Mouse (Mus musculus) MEL (cell line): ENCODE measurements around the gene Traf5. TPM values are rescaled to one million over a fixed set of nuclear protein-coding genes. Genes with fewer than 3 reads are reported as not detected.

Experiments
- DNase-seq: peaks from one replicate; pipeline ENCODE4 v3.0.0; 2011; ENCODE audit warnings: low read depth, low spot score
- H3K27ac ChIP-seq: 2 replicates; pipeline ENCODE4 v1.5.1; 2012; ENCODE audit warnings: low read depth, mild to moderate bottlenecking, control low read depth, low read length, moderate library complexity; ENCODE audit not compliant: control insufficient read depth
- H3K27me3 ChIP-seq, 2 experiments: fragments of 150-350 bp in 1 of 2; sonication (generic) in 1 of 2; 2 replicates each; pipeline ENCODE4 v1.6.1; 2012; ENCODE audit warnings: low read length in 2 of 2, mild to moderate bottlenecking in 2 of 2, improper control_type of control experiment in 1 of 2, moderate library complexity in 1 of 2; ENCODE audit not compliant: insufficient read depth in 2 of 2, control insufficient read depth in 1 of 2
- H3K36me3 ChIP-seq, 2 experiments: 2 replicates each; pipeline ENCODE4 v1.6.1; 2012 to 2014; ENCODE audit warnings: low read length in 2 of 2, improper control_type of control experiment in 1 of 2, inconsistent platforms in 1 of 2, mild to moderate bottlenecking in 1 of 2; ENCODE audit not compliant: insufficient read depth in 2 of 2, control insufficient read depth in 1 of 2
- H3K4me1 ChIP-seq, 2 experiments: fragments of 150-350 bp in 1 of 2; sonication (generic) in 1 of 2; 2 replicates each; pipeline ENCODE4 v1.6.1; 2012; ENCODE audit warnings: low read length in 2 of 2, improper control_type of control experiment in 1 of 2, mild to moderate bottlenecking in 1 of 2; ENCODE audit not compliant: insufficient read depth in 2 of 2, control insufficient read depth in 1 of 2
- H3K4me3 ChIP-seq, 2 experiments: fragments of 150-350 bp in 1 of 2; sonication (generic) in 1 of 2; 2 replicates each; pipeline ENCODE4 v1.5.1; 2012; ENCODE audit warnings: low read depth in 2 of 2, low read length in 2 of 2, mild to moderate bottlenecking in 2 of 2, moderate library complexity in 2 of 2, control low read depth in 1 of 2, improper control_type of control experiment in 1 of 2; ENCODE audit not compliant: control insufficient read depth in 1 of 2, insufficient read depth in 1 of 2
- H3K79me2 ChIP-seq: 2 replicates; pipeline ENCODE4 v1.6.1; 2012; ENCODE audit warnings: mild to moderate bottlenecking, low read length, moderate library complexity; ENCODE audit not compliant: control insufficient read depth, poor library complexity, insufficient read depth
- H3K9ac ChIP-seq: 2 replicates; pipeline ENCODE4 v1.6.1; 2012; ENCODE audit warnings: low read depth, mild to moderate bottlenecking, control low read depth, low read length, moderate library complexity; ENCODE audit not compliant: control insufficient read depth, poor library complexity, severe bottlenecking
- H3K9me3 ChIP-seq: fragments of 150-350 bp; sonication (generic); replicated peaks from 2 replicates; pipeline ENCODE4 v1.6.1; 2012; ENCODE audit warnings: mild to moderate bottlenecking, low read length, improper control_type of control experiment, moderate library complexity; ENCODE audit not compliant: insufficient read depth
- BHLHE40 ChIP-seq: IDR thresholded peaks from 2 replicates; pipeline ENCODE4 v1.6.1; 2012; ENCODE audit warnings: low read depth, mild to moderate bottlenecking, inconsistent platforms, low read length, improper control_type of control experiment, borderline replicate concordance
- CHD1 ChIP-seq: IDR thresholded peaks from 2 replicates; pipeline ENCODE4 v1.6.1; 2012; ENCODE audit warnings: low read depth, mild to moderate bottlenecking, inconsistent platforms, low read length, improper control_type of control experiment
- CHD2 ChIP-seq: IDR thresholded peaks from 2 replicates; pipeline ENCODE4 v1.6.1; 2011; ENCODE audit warnings: low read length, improper control_type of control experiment
- CTCF ChIP-seq, 3 experiments: IDR thresholded peaks in 2 of 3; conservative IDR thresholded peaks in 1 of 3; 2 replicates each; pipeline ENCODE4 v1.5.1; 2011 to 2012; ENCODE audit warnings: low read length in 3 of 3, low read depth in 2 of 3, mild to moderate bottlenecking in 2 of 3, improper control_type of control experiment in 1 of 3, inconsistent platforms in 1 of 3, mixed read lengths in 1 of 3, moderate library complexity in 1 of 3; ENCODE audit not compliant: control insufficient read depth in 1 of 3, insufficient read depth in 1 of 3, poor library complexity in 1 of 3, severe bottlenecking in 1 of 3
- ELF1 ChIP-seq: IDR thresholded peaks from 2 replicates; pipeline ENCODE4 v1.6.1; 2014; ENCODE audit warnings: low read depth, mild to moderate bottlenecking, inconsistent platforms, low read length, improper control_type of control experiment, moderate library complexity
- EP300 ChIP-seq, 2 experiments: IDR thresholded peaks; 2 replicates each; pipeline ENCODE4 v1.6.1; 2011; ENCODE audit warnings: improper control_type of control experiment in 2 of 2, low read length in 2 of 2, low read depth in 1 of 2, mild to moderate bottlenecking in 1 of 2
- ETS1 ChIP-seq: IDR thresholded peaks from 2 replicates; pipeline ENCODE4 v1.6.1; 2012; ENCODE audit warnings: low read depth, mild to moderate bottlenecking, inconsistent platforms, low read length, improper control_type of control experiment, moderate library complexity
- GATA1 ChIP-seq: IDR thresholded peaks from 2 replicates; pipeline ENCODE4 v1.6.1; 2011; ENCODE audit warnings: low read depth, low read length, improper control_type of control experiment
- HCFC1 ChIP-seq: IDR thresholded peaks from 2 replicates; pipeline ENCODE4 v1.6.1; 2012; ENCODE audit warnings: low read depth, mild to moderate bottlenecking, inconsistent platforms, low read length, improper control_type of control experiment, moderate library complexity
- JUND ChIP-seq: IDR thresholded peaks from 2 replicates; pipeline ENCODE4 v1.6.1; 2011; ENCODE audit warnings: low read depth, mild to moderate bottlenecking, improper control_type of control experiment, low read length
- KAT2A ChIP-seq: conservative IDR thresholded peaks from 2 replicates; pipeline ENCODE4 v1.6.1; 2012; ENCODE audit warnings: low read depth, low read length, improper control_type of control experiment, inconsistent platforms
- MAFK ChIP-seq: IDR thresholded peaks from 2 replicates; pipeline ENCODE4 v1.6.1; 2011; ENCODE audit warnings: low read depth, mild to moderate bottlenecking, low read length, improper control_type of control experiment, borderline replicate concordance
- MAX ChIP-seq: IDR thresholded peaks from 2 replicates; pipeline ENCODE4 v1.6.1; 2011; ENCODE audit warnings: low read length, improper control_type of control experiment
- MEF2A ChIP-seq: IDR thresholded peaks from 2 replicates; pipeline ENCODE4 v1.6.1; 2014; ENCODE audit warnings: low read depth, mild to moderate bottlenecking, inconsistent platforms, low read length, improper control_type of control experiment; ENCODE audit not compliant: poor library complexity, insufficient replicate concordance, severe bottlenecking; ENCODE audit errors: extremely low read depth
- MYB ChIP-seq: IDR thresholded peaks from 2 replicates; pipeline ENCODE4 v1.6.1; 2011; ENCODE audit warnings: mild to moderate bottlenecking, low read depth, low read length, improper control_type of control experiment
- MYC ChIP-seq: IDR thresholded peaks from 2 replicates; pipeline ENCODE4 v1.6.1; 2011; ENCODE audit warnings: low read depth, mild to moderate bottlenecking, low read length, improper control_type of control experiment, moderate library complexity
- POLR2A ChIP-seq, 2 experiments: IDR thresholded peaks; 2 replicates each; pipeline ENCODE4 v1.6.1; 2011 to 2012; ENCODE audit warnings: low read length in 2 of 2, mild to moderate bottlenecking in 2 of 2, control low read depth in 1 of 2, improper control_type of control experiment in 1 of 2, low read depth in 1 of 2, moderate library complexity in 1 of 2; ENCODE audit not compliant: control insufficient read depth in 1 of 2, insufficient read depth in 1 of 2, poor library complexity in 1 of 2
- POLR2AphosphoS2 ChIP-seq: IDR thresholded peaks from 2 replicates; pipeline ENCODE4 v1.6.1; 2011; ENCODE audit warnings: low read length, improper control_type of control experiment
- POLR2AphosphoS5 ChIP-seq: IDR thresholded peaks from 2 replicates; pipeline ENCODE4 v1.6.1; 2012; ENCODE audit warnings: low read depth, borderline replicate concordance, mild to moderate bottlenecking, inconsistent platforms, low read length, moderate library complexity, mixed read lengths
- RAD21 ChIP-seq: IDR thresholded peaks from 2 replicates; pipeline ENCODE4 v1.6.1; 2011; ENCODE audit warnings: mild to moderate bottlenecking, low read depth, low read length, improper control_type of control experiment
- RCOR1 ChIP-seq: IDR thresholded peaks from 2 replicates; pipeline ENCODE4 v1.6.1; 2012; ENCODE audit warnings: low read depth, mild to moderate bottlenecking, inconsistent platforms, low read length, improper control_type of control experiment
- SIN3A ChIP-seq: IDR thresholded peaks from 2 replicates; pipeline ENCODE4 v1.6.1; 2012; ENCODE audit warnings: low read length, improper control_type of control experiment, inconsistent platforms
- SMC3 ChIP-seq: IDR thresholded peaks from 2 replicates; pipeline ENCODE4 v1.6.1; 2011; ENCODE audit warnings: low read depth, low read length, improper control_type of control experiment
- TAL1 ChIP-seq: IDR thresholded peaks from 2 replicates; pipeline ENCODE4 v1.6.1; 2012; ENCODE audit warnings: mild to moderate bottlenecking, inconsistent platforms, low read length, moderate library complexity, mixed read lengths
- TCF12 ChIP-seq: IDR thresholded peaks from 2 replicates; pipeline ENCODE4 v1.6.1; 2014; ENCODE audit warnings: low read depth, mild to moderate bottlenecking, inconsistent platforms, low read length, improper control_type of control experiment, moderate library complexity
- UBTF ChIP-seq: IDR thresholded peaks from 2 replicates; pipeline ENCODE4 v1.6.1; 2012; ENCODE audit warnings: low read depth, mild to moderate bottlenecking, inconsistent platforms, low read length, improper control_type of control experiment, moderate library complexity, borderline replicate concordance; ENCODE audit not compliant: insufficient read depth
- USF1 ChIP-seq: IDR thresholded peaks from 2 replicates; pipeline ENCODE4 v1.6.1; 2014; ENCODE audit warnings: low read depth, mild to moderate bottlenecking, inconsistent platforms, low read length, improper control_type of control experiment, moderate library complexity
- USF2 ChIP-seq, 2 experiments: IDR thresholded peaks; 2 replicates each; pipeline ENCODE4 v1.6.1; 2011 to 2012; ENCODE audit warnings: improper control_type of control experiment in 2 of 2, low read length in 2 of 2, borderline replicate concordance in 1 of 2, inconsistent platforms in 1 of 2, low read depth in 1 of 2, mild to moderate bottlenecking in 1 of 2; ENCODE audit not compliant: insufficient read depth in 1 of 2
- ZKSCAN1 ChIP-seq: IDR thresholded peaks from 2 replicates; pipeline ENCODE4 v1.6.1; 2012; ENCODE audit warnings: low read depth, mild to moderate bottlenecking, inconsistent platforms, low read length, improper control_type of control experiment, moderate library complexity
- ZMIZ1 ChIP-seq: IDR thresholded peaks from 2 replicates; pipeline ENCODE4 v1.6.1; 2012; ENCODE audit warnings: low read depth, mild to moderate bottlenecking, inconsistent platforms, low read length, improper control_type of control experiment, moderate library complexity
- polyA plus RNA-seq, 2 experiments: library from polyadenylated mRNA; stranded (reverse) in 1 of 2; unstranded in 1 of 2; fragments of >175 nt in 1 of 2; fragments of >200 nt in 1 of 2; gene quantifications; 2 replicates each; pipeline versions ENCODE4 v1.2.1 to v1.2.4; 2012; ENCODE audit warnings: low replicate concordance in 2 of 2, low read depth in 1 of 2; ENCODE audit not compliant: insufficient read length in 2 of 2, insufficient read depth in 1 of 2, missing spikeins in 1 of 2
- total RNA-seq: library from RNA; depleted of rRNA; stranded (reverse); fragments of 300-350 nt; gene quantifications from 2 replicates; pipeline ENCODE4 v1.2.3, GENCODE M21; 2012

Traf5 gene
- total and polyA plus RNA-seq, 3 experiments: 4.0 to 7.3 TPM; not detected in 1

GRCm38 (mm10) chr1:192092879-192093660, 711 bp upstream of the Traf5 start (continued):
- 0 out of 2 replicates have a peak, but pooled peaks have one; percentile 36 for TF ChIP-seq ELF1
- no peak for TF ChIP-seq CHD2
- peak; percentile 80 for TF ChIP-seq SIN3A
- no peak for TF ChIP-seq POLR2A (IDR thresholded peaks at IDR 0.05; ENCODE audit: control insufficient read depth in 1 of 2, insufficient read depth in 1 of 2, low read depth in 1 of 2, low read length in 2 of 2, poor library complexity in 1 of 2)
- TF ChIP-seq MYB: no peak
- no peak for TF ChIP-seq POLR2AphosphoS5
- no peak for TF ChIP-seq JUND
- TF ChIP-seq USF1: no peak
- TF ChIP-seq MAX: peak; percentile 35; the same call in 1 of the 2 replicates
- TF ChIP-seq SMC3: peak; percentile 99
- TF ChIP-seq TAL1: no peak
- TF ChIP-seq UBTF: no peak
- TF ChIP-seq ETS1: no peak
- peak; percentile 30; the same call in 1 of the 2 replicates for TF ChIP-seq TCF12
- TF ChIP-seq BHLHE40: 0 out of 2 replicates have a peak, but pooled peaks have one; percentile 38
- no peak for TF ChIP-seq ZMIZ1
- TF ChIP-seq GATA1: no peak
- TF ChIP-seq ZKSCAN1: no peak
- TF ChIP-seq KAT2A: no peak
- no peak for TF ChIP-seq MAFK
- TF ChIP-seq POLR2AphosphoS2: no peak
- TF ChIP-seq, all 39 proteins: peak for 11

GRCm38 (mm10) chr1:192090689-192091567, 1.4 kb downstream of the Traf5 start:
- H3K27ac ChIP-seq: no peak overlapping the region
- no peak overlapping the region for H3K4me3 ChIP-seq
- H3K9me3 ChIP-seq: no peaks in the 10 kb centered on the region
- no peaks in the 10 kb centered on the region for H3K27me3 ChIP-seq
- no peak overlapping the region for H3K9ac ChIP-seq
- no peak for DNase-seq
- peaks cover 0 to 6% of the 10 kb centered on the region in 2 experiments; a peak in 1 of 4 replicates for H3K36me3 ChIP-seq
- H3K4me1 ChIP-seq: peaks cover 3 to 14% of the 10 kb centered on the region in 2 experiments
- no peaks in the 10 kb centered on the region; the same call in 1 of the 2 replicates for H3K79me2 ChIP-seq
- no peak for TF ChIP-seq JUND
- no peak for TF ChIP-seq USF1
- TF ChIP-seq MEF2A: no peak
- TF ChIP-seq BHLHE40: no peak
- TF ChIP-seq RCOR1: no peak
- no peak for TF ChIP-seq KAT2A
- TF ChIP-seq RAD21: no peak
- no peak for TF ChIP-seq EP300 (IDR thresholded peaks at IDR 0.05; ENCODE audit: low read depth in 1 of 2, low read length in 2 of 2)
- TF ChIP-seq ZKSCAN1: no peak
- no peak for TF ChIP-seq CHD1
- no peak for TF ChIP-seq CTCF (IDR thresholded peaks at IDR 0.05 in 2 of 3, conservative IDR thresholded peaks at IDR 0.05 in 1 of 3; ENCODE audit: control insufficient read depth in 1 of 3, insufficient read depth in 1 of 3, low read depth in 2 of 3, low read length in 3 of 3, poor library complexity in 1 of 3, severe bottlenecking in 1 of 3)
- no peak for TF ChIP-seq SMC3
- TF ChIP-seq TAL1: no peak
- TF ChIP-seq USF2 (IDR thresholded peaks at IDR 0.05; ENCODE audit: borderline replicate concordance in 1 of 2, insufficient read depth in 1 of 2, low read depth in 1 of 2, low read length in 2 of 2): no peak
- TF ChIP-seq MYC: no peak
- TF ChIP-seq POLR2A (IDR thresholded peaks at IDR 0.05; ENCODE audit: control insufficient read depth in 1 of 2, insufficient read depth in 1 of 2, low read depth in 1 of 2, low read length in 2 of 2, poor library complexity in 1 of 2): no peak
- TF ChIP-seq HCFC1: no peak
